Mouse (Mus musculus) lung, postnatal 4 days (tissue): Measurements from ENCODE around the gene Nt5c3.

Source experiments
- DNase-seq, 2 experiments: peaks; one replicate each; pipeline ENCODE4 v3.0.0; 2021

Nt5c3 gene

DNA sequence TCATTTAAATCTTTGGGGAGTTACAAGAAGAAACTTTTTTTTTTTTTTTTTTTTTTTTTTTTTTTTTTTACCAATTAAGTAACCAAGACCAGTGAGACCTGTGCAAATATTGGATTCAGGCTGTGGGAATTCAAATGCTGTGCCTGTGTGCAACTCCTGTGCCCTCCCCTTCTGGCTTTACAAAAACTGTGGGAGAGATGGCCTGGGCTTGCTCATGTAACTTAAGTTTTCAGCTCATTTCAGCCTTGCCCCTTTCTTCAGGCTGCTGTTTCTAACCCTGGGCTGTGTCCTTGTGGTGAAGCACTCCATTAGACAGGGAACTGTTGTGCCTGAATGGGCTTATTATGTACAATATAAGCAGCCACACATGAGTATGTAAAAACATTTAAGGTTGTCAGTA, 90.9 kb downstream of the Nt5c3 start:
- DNase-seq: no peak

DNA sequence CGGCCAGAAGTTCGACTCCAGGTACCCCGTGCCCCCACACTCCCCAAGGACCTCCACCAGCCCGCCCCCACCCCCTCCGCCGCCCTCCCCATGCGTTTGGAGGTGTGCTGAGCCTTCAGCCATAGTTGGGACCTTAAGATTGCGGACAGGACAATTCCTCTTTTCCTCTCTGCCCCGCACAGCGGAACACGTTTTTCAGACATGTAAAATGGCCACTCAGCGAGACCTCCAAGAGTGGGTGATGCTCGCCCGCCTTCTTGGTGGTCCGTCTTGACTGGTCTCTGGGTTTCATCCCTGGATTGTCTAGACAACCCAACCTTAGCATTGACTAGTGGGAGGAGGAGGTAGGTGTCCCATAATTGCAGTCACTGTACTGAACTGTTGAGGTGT, 91.3 kb downstream of the Nt5c3 start:
- peak in 1 of 2 experiments; percentile 13 for DNase-seq
